Mouse (Mus musculus) erythroblast, embryonic 14.5 days (primary cell): ENCODE data around the gene 5730522E02Rik. TPM values are rescaled to one million over a fixed set of nuclear protein-coding genes. Genes with fewer than 3 reads are reported as not detected.

Experiments used
- H3K27me3 ChIP-seq: 2 replicates; pipeline ENCODE4 v1.6.1; 2012; ENCODE audit warnings: inconsistent platforms; ENCODE audit not compliant: control insufficient read depth
- H3K36me3 ChIP-seq: 2 replicates; pipeline ENCODE4 v1.6.1; 2012; ENCODE audit warnings: mild to moderate bottlenecking, inconsistent platforms; ENCODE audit not compliant: control insufficient read depth
- H3K4me1 ChIP-seq: 2 replicates; pipeline ENCODE4 v1.6.1; 2012; ENCODE audit warnings: inconsistent platforms; ENCODE audit not compliant: control insufficient read depth
- H3K4me3 ChIP-seq: replicated peaks from 2 replicates; pipeline ENCODE3; 2012; ENCODE audit warnings: moderate library complexity, mild to moderate bottlenecking, inconsistent platforms
- H3K9me3 ChIP-seq: 2 replicates; pipeline ENCODE4 v1.6.1; 2012; ENCODE audit warnings: low read length, inconsistent platforms, mixed read lengths; ENCODE audit not compliant: control insufficient read depth
- GATA1 ChIP-seq: IDR thresholded peaks from 2 replicates; pipeline ENCODE4 v1.6.1; 2012; ENCODE audit warnings: low read length, inconsistent platforms, mixed read lengths
- TAL1 ChIP-seq: IDR thresholded peaks from 3 replicates; pipeline ENCODE4 v1.6.1; 2012; ENCODE audit warnings: low read length, inconsistent platforms, mixed read lengths
- polyA plus RNA-seq: library from polyadenylated mRNA; stranded (reverse); fragments of >175 nt; gene quantifications from 2 replicates; pipeline ENCODE4 v1.2.3, GENCODE M21; 2012

The 5730522E02Rik gene
- polyA plus RNA-seq, 1 experiment, result not detected

DNA sequence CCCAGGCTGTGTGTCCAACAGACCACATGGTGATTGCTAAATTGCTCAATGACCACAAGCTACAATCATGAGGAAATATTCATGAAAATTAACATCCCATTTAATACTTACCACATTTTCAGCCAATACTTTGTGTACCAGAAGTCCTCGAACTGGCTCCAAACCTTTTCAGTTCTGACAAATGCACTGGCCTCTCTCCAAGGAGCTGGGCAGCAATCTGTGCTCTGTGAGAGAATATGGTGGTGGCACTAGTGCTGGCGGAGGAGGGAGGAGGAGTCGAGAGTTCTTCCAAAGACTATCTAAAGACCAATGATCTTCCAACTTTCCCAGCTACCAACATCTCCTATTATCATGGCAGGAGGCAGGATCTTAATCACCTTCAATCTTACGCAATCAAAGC lies 525.8 kb downstream of the 5730522E02Rik start:
- Histone ChIP-seq H3K4me1 (no peaks in the 10 kb centered on the region), H3K27me3 (no peaks in the 10 kb centered on the region), H3K36me3 (no peaks in the 10 kb centered on the region), H3K9me3 (peaks cover 2% of the 10 kb centered on the region; the same call in 1 of the 2 replicates), H3K4me3 (no peak overlapping the region)
- TF ChIP-seq GATA1, result no peak
- TF ChIP-seq TAL1, result no peak

DNA sequence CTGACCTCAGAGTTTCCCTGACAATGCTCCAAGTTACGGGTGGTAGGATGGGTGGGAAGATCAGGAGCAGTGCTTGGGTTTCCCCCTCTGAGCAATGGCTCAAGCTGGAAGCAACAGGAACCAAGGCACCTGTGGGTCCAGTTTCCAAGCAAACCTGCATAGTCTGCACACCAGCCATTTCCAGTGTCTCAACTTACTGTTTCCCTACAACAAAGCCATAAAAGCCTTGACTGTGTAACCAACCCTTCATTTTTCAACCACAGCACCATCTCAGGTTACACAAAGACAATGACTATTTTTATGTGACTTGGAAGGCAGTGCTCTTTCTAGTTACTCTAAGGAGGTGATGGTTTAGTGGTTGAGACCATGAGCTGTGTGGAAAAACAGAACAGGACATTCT lies 530.7 kb downstream of the 5730522E02Rik start:
- TF ChIP-seq TAL1 (no peak), GATA1 (no peak)
- Histone ChIP-seq H3K4me3 (no peak overlapping the region), H3K36me3 (no peaks in the 10 kb centered on the region), H3K27me3 (no peaks in the 10 kb centered on the region), H3K4me1 (no peaks in the 10 kb centered on the region), H3K9me3 (peaks cover 2% of the 10 kb centered on the region; the same call in 1 of the 2 replicates)

DNA sequence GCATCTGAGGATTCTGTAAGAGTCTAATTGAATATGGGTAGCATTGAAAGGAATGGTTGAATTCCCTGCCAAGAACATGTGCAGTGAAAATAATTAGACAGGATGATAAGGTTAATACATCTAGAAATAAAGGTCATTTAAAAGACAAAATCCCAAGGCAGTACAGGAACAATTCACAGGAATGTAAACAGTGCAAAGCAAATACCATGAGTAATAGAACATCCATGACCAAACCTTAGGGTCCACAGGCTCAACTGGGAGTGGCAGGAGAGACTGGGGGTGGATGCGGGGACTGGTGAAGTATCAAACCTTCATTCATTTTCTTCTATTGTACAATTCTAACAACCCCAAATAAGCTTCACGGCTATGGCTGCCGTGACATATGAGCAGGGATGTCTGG lies 536.4 kb downstream of the 5730522E02Rik start:
- no peaks in the 10 kb centered on the region for H3K9me3 ChIP-seq
- H3K4me1 ChIP-seq, result no peaks in the 10 kb centered on the region
- no peaks in the 10 kb centered on the region for H3K36me3 ChIP-seq
- no peaks in the 10 kb centered on the region for H3K27me3 ChIP-seq
- TF ChIP-seq TAL1 (no peak), GATA1 (no peak)
- H3K4me3 ChIP-seq, result no peak overlapping the region

DNA sequence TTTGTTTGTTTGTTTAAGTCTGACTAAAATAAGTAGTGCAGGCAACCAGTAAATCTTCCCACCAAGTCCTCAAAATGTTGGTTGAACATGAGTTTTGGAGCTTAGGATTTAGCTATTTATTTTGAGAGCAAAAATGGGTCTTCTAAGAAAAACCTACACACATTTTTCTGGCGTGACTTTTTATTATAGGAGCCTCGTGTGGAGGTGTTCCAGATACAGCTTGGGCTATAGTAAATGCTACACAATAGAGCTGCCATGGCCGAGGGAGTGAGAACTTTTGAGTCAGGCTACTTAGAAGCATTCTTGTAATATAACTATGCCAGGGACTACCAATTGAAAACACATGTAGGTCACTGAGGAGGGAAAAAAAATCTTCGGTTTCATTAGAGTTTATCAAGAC lies 540.5 kb downstream of the 5730522E02Rik start:
- Histone ChIP-seq H3K4me3 (no peak overlapping the region), H3K36me3 (no peaks in the 10 kb centered on the region), H3K4me1 (no peaks in the 10 kb centered on the region), H3K9me3 (no peaks in the 10 kb centered on the region), H3K27me3 (no peaks in the 10 kb centered on the region)
- TF ChIP-seq TAL1 (no peak), GATA1 (no peak)

DNA sequence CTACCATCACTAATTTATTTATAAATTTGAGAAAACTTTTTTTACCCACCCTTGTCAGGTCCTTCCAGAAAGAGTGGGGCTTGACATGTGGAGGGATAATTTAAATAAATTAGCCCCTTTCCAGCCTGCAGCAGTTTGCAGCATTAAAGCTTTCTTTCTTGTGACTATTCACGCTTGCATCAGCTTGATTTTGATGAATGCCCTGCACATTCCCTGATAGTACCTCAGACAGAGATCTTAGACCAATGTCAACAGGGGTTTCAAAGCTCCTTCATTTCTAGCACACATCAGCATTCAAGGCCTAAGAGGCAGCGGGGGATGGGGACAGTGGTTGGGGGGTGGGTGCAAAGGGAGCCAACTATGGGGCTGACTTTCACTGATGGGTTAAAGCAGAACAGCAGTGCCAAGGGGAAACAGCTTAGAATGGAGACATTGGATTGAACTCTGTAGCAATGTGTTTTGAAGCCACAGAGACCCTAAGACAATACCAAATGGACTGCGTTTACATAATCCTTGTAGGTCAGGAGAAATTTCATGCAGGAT lies 545.9 kb downstream of the 5730522E02Rik start:
- H3K9me3 ChIP-seq, result 0 out of 2 replicates have a peak, but pooled peaks cover 2% of the 10 kb centered on the region
- H3K27me3 ChIP-seq, result no peaks in the 10 kb centered on the region
- no peaks in the 10 kb centered on the region for H3K4me1 ChIP-seq
- H3K4me3 ChIP-seq, result no peak overlapping the region
- TF ChIP-seq TAL1 (no peak), GATA1 (no peak)
- H3K36me3 ChIP-seq, result no peaks in the 10 kb centered on the region

DNA sequence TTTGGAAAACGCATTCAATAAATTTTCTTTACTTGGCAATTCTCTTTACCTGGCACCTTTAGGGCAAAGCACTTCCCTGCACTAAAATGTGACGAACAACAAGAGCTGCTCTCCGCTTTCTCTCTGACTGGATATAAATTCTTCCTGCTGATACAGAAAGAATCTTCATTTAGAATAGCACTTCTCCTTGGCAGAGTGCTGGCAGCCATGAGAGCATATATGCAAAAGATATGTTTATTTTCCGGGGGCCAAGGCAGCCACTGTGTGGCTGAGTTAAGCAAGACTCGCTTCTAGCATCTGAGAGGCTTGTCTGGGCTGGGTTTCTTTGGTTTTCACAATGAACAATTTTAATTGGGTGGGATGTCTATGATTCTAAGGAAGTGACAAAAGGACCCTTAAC lies 564.3 kb downstream of the 5730522E02Rik start:
- no peaks in the 10 kb centered on the region for H3K36me3 ChIP-seq
- TF ChIP-seq TAL1 (no peak), GATA1 (no peak)
- no peaks in the 10 kb centered on the region for H3K4me1 ChIP-seq
- H3K4me3 ChIP-seq, result no peak overlapping the region
- no peaks in the 10 kb centered on the region; the same call in 1 of the 2 replicates for H3K27me3 ChIP-seq
- peaks cover 3% of the 10 kb centered on the region; the same call in 1 of the 2 replicates for H3K9me3 ChIP-seq

DNA sequence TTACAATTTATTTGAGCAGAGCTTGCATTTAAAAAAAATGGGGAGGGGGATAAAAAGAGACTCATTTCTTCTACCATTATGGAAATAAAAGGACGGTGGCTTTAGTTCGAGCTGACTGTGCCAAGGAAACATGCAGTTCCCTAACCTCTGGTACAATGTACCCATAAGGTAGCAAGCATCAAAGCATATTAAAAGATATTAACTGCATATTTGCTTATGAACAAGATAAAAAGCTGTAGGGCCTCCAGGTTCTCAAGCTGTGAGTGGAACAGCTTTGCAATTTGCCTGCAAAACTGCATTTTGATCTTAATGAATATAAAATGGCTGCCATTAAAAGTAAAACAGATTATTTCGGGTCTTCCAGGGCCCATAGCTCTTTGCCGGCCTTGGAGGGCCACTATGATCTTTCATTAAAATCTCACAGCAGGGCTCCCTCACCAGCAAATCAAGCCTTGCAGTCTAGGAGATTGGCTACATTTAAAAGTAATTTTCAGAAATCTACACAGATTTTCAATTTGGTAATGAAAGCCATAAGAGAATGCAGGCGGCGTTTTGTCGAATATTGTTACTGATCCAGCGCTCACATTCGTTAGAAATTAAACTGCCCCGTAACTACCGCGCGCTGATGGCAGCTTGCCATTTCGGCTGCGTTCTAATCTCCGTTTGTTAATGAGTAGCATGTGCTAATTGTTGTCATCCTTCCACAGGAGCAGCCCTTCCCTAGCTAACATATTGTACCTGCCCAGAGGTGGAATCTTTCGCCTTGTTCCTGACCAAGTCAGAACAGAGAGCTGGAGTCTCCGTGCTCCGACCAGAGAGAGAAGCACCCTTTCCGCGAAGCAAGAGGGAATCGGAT lies 565.6 kb downstream of the 5730522E02Rik start:
- Histone ChIP-seq H3K4me1 (no peaks in the 10 kb centered on the region), H3K4me3 (no peak overlapping the region), H3K9me3 (peaks cover 3% of the 10 kb centered on the region; the same call in 1 of the 2 replicates), H3K36me3 (no peaks in the 10 kb centered on the region), H3K27me3 (no peaks in the 10 kb centered on the region; the same call in 1 of the 2 replicates)
- no peak for TF ChIP-seq GATA1
- TF ChIP-seq TAL1, result no peak

DNA sequence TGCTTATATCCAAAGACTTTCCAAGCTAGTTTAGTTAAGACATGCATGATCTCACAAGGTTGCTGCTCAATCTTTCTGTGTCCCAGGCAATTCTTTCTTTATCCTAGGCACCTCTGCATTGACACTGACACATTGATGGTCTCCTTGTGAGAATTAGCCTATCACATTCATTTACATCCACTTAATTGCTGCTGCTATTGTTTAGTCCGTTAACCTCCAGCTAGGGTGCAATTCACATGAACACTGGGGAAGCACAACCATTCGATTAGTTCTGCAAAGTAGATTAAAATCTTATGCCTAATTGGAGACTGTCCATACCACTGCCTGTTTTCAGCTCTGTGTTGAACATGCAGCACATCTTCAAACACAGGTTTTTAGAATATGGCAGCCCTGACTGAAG lies 603.7 kb downstream of the 5730522E02Rik start:
- no peaks in the 10 kb centered on the region for H3K27me3 ChIP-seq
- no peak overlapping the region for H3K4me3 ChIP-seq
- H3K36me3 ChIP-seq, result no peaks in the 10 kb centered on the region
- no peaks in the 10 kb centered on the region for H3K9me3 ChIP-seq
- H3K4me1 ChIP-seq, result no peaks in the 10 kb centered on the region
- TF ChIP-seq GATA1 (no peak), TAL1 (no peak)

DNA sequence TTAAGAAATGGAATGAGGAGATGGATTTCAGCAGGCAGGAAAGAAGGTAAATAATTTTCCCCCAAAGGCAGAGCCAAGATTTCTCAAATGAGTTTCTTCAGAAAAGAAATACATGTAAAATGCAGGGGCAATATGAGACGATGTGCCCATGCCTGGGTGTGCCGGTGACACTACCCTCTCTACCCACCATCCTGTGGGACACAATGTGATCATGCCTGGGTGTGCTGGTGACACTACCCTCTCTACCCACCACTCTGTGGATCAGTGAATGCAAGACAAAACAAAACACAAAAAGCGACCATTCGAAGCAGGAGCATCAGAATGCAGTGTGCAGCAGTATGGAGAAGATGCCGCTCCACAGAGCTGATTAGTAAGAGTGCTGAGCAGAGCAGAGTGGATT lies 610.5 kb downstream of the 5730522E02Rik start:
- Histone ChIP-seq H3K9me3 (no peaks in the 10 kb centered on the region), H3K36me3 (no peaks in the 10 kb centered on the region), H3K4me3 (no peak overlapping the region), H3K4me1 (no peaks in the 10 kb centered on the region), H3K27me3 (no peaks in the 10 kb centered on the region)
- TF ChIP-seq TAL1 (no peak), GATA1 (no peak)
